Mouse (Mus musculus): Measurements from ENCODE around the gene Tnfrsf26.

DNA sequence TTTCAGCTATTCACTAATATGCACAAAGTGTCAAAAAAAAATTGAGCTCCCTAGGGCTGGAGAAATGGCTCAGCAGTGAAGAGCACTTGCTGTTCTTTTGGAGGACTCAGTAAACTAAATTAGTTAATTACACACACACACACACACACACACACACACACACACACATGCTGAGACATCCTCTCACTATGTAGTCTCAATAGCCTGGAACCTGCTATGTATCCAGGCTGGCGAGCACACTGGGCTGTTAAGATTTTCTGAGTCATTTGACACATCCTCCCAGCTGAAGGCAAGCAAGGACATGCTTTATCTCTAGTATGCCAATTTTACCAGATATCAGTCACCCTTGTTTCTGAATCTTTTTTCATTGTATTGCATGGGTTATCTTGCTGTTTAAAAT lies 7.6 kb downstream of the Tnfrsf26 start:
- TF ChIP-seq POLR2A (IDR thresholded peaks at IDR 0.05; ENCODE audit: extremely low read depth, insufficient read depth, low read length) = no peak
- TF ChIP-seq CTCF (IDR thresholded peaks at IDR 0.05; ENCODE audit: extremely low read depth, insufficient read depth, low read length) = no peak
